Mouse (Mus musculus) liver, embryonic 12.5 days (tissue): Measurements from ENCODE around the gene H2-M10.2. TPM values are rescaled to one million over a fixed set of nuclear protein-coding genes. Genes with fewer than 3 reads are reported as not detected.
"Not testable (repeated sequence)": the region's sequence is repeated elsewhere in the genome, so short reads cannot be mapped to it uniquely, and the experiment has no call there.

Experiments
- ATAC-seq: fragments of 200-750 bp; cut with Nextera tagmentation; 2 replicates; pipeline ENCODE4 v1.8.0; 2017; ENCODE audit warnings: moderate number of reproducible peaks, mild to moderate bottlenecking, moderate library complexity
- H3K27ac ChIP-seq: fragments of 300-500 bp; sonication (generic); 2 replicates; pipeline ENCODE4 v1.5.1; 2016; ENCODE audit warnings: mild to moderate bottlenecking
- H3K27me3 ChIP-seq: fragments of 300-500 bp; sonication (generic); replicated peaks from 2 replicates; pipeline ENCODE4 v1.6.1; 2016; ENCODE audit warnings: mild to moderate bottlenecking, moderate library complexity
- H3K36me3 ChIP-seq: fragments of 300-500 bp; sonication (generic); 2 replicates; pipeline ENCODE4 v1.6.1; 2016; ENCODE audit warnings: mild to moderate bottlenecking, moderate library complexity
- H3K4me1 ChIP-seq: fragments of 300-500 bp; sonication (generic); 2 replicates; pipeline ENCODE4 v1.6.1; 2016
- H3K4me2 ChIP-seq: fragments of 300-500 bp; sonication (generic); 2 replicates; pipeline ENCODE4 v1.6.1; 2016; ENCODE audit warnings: mild to moderate bottlenecking, moderate library complexity
- H3K4me3 ChIP-seq: fragments of 300-500 bp; sonication (generic); 2 replicates; pipeline ENCODE4 v1.5.1; 2016; ENCODE audit warnings: mild to moderate bottlenecking, moderate library complexity
- H3K9ac ChIP-seq: fragments of 300-500 bp; sonication (generic); 2 replicates; pipeline ENCODE4 v1.6.1; 2016; ENCODE audit warnings: mild to moderate bottlenecking, moderate library complexity
- H3K9me3 ChIP-seq: fragments of 300-500 bp; sonication (generic); replicated peaks from 2 replicates; pipeline ENCODE4 v1.6.1; 2016; ENCODE audit warnings: mild to moderate bottlenecking, moderate library complexity
- WGBS: fragments of 180-500 bp; shearing (Covaris S2); methylation state at CpG from one replicate; pipeline ENCODE4 v1.1.7; 2016; ENCODE audit not compliant: insufficient replicate concordance; 5-methylcytosine and 5-hydroxymethylcytosine counted together
- polyA plus RNA-seq: library from polyadenylated mRNA; unstranded; fragments of >200 nt; fragmentation: Nextera tagmentation; extraction: Ambion mirVana; gene quantifications from 2 replicates; pipeline ENCODE4 v1.2.1, GENCODE M21; 2016

Gene H2-M10.2
- not detected in 2 replicates for polyA plus RNA-seq

- H3K9ac ChIP-seq, result no peak within 1 kb of the TSS
- 0 out of 2 replicates have a peak, but pooled peaks cover 4% of the 10 kb centered on the region for H3K9me3 ChIP-seq
- no peaks in the 10 kb centered on the region for H3K4me1 ChIP-seq
- no peak for ATAC-seq
- H3K4me3 ChIP-seq, result no peak within 1 kb of the TSS
- no peaks in the 10 kb centered on the region for H3K27me3 ChIP-seq
- peaks cover 11% of the 10 kb centered on the region for H3K36me3 ChIP-seq
- no peak within 1 kb of the TSS for H3K4me2 ChIP-seq
- no peak within 1 kb of the TSS for H3K27ac ChIP-seq
- 68% methylated on average over 2 of the region's 2 CpGs for WGBS
Observed at GRCm38 (mm10) chr17:36286390-36286789, at the start of gene H2-M10.2. Gene H2-M10.2 (minus strand): TSS chr17:36286490.

GRCm38 (mm10) chr17:36326055-36326454 is 39.8 kb upstream of the H2-M10.2 start, which contains the start of gene H2-M10.1:
Gene H2-M10.1 (minus strand): TSS chr17:36326155.
- no peak for ATAC-seq

GRCm38 (mm10) chr17:36315689-36316253 is 29.5 kb upstream of the H2-M10.2 start:
- 28% methylated on average over 5 of the region's 5 CpGs for WGBS
- Histone ChIP-seq H3K4me3 (peak overlapping the region; percentile 56), H3K36me3 (no peaks in the 10 kb centered on the region), H3K27ac (no peak overlapping the region), H3K4me1 (peaks cover 7% of the 10 kb centered on the region), H3K9ac (no peak overlapping the region), H3K9me3 (no peaks in the 10 kb centered on the region), H3K27me3 (no peaks in the 10 kb centered on the region; the same call in 1 of the 2 replicates), H3K4me2 (peak overlapping the region; percentile 75)
- no peak for ATAC-seq

More at GRCm38 (mm10) chr17:36326055-36326454, 39.8 kb upstream of the H2-M10.2 start, which contains the start of gene H2-M10.1:
- Histone ChIP-seq H3K9ac (no peak within 1 kb of the TSS), H3K27ac (no peak within 1 kb of the TSS), H3K4me3 (no peak within 1 kb of the TSS), H3K4me2 (no peak within 1 kb of the TSS), H3K36me3 (no peaks in the 10 kb centered on the region), H3K27me3 (0 out of 2 replicates have a peak, but pooled peaks cover 4% of the 10 kb centered on the region), H3K4me1 (no peaks in the 10 kb centered on the region), H3K9me3 (no peaks in the 10 kb centered on the region)
- 76% methylated on average over 4 of the region's 4 CpGs for WGBS

GRCm38 (mm10) chr17:36315041-36315688 is 28.9 kb upstream of the H2-M10.2 start:
- under 1% methylated on average over 19 of the region's 19 CpGs for WGBS
- Histone ChIP-seq H3K27ac (no peak overlapping the region), H3K4me2 (peak overlapping the region; percentile 75), H3K9ac (peak overlapping the region; percentile 54; the same call in 1 of the 2 replicates), H3K36me3 (no peaks in the 10 kb centered on the region), H3K9me3 (no peaks in the 10 kb centered on the region), H3K27me3 (no peaks in the 10 kb centered on the region; the same call in 1 of the 2 replicates), H3K4me3 (peak overlapping the region; percentile 56), H3K4me1 (peaks cover 7% of the 10 kb centered on the region)
- no peak; the same call in 1 of the 2 replicates for ATAC-seq

- H3K36me3 ChIP-seq, result no peaks in the 10 kb centered on the region
- peak overlapping the region; percentile 56 for H3K4me3 ChIP-seq
- H3K4me2 ChIP-seq, result peak overlapping the region; percentile 75
- no peaks in the 10 kb centered on the region; the same call in 1 of the 2 replicates for H3K27me3 ChIP-seq
- H3K4me1 ChIP-seq, result peaks cover 7% of the 10 kb centered on the region
- no peak overlapping the region for H3K27ac ChIP-seq
- H3K9ac ChIP-seq, result no peak overlapping the region
- no peak for ATAC-seq
- no peaks in the 10 kb centered on the region for H3K9me3 ChIP-seq
- 3% methylated on average over 9 of the region's 9 CpGs for WGBS
Observed at GRCm38 (mm10) chr17:36314511-36314910, 28.2 kb upstream of the H2-M10.2 start.

GRCm38 (mm10) chr17:36309293-36309692 is 23.0 kb upstream of the H2-M10.2 start:
- 34% methylated on average over 1 of the region's 1 CpGs for WGBS

GRCm38 (mm10) chr17:36308855-36309254 is 22.6 kb upstream of the H2-M10.2 start:
- not testable (repeated sequence) for H3K36me3 ChIP-seq, H3K4me2 ChIP-seq, H3K9ac ChIP-seq, H3K4me1 ChIP-seq, H3K27me3 ChIP-seq, H3K27ac ChIP-seq, H3K9me3 ChIP-seq, ATAC-seq, H3K4me3 ChIP-seq
- WGBS, result 4% methylated on average over 3 of the region's 3 CpGs

More at GRCm38 (mm10) chr17:36309293-36309692, 23.0 kb upstream of the H2-M10.2 start:
- H3K27ac ChIP-seq, result no peak overlapping the region
- no peak for ATAC-seq
- H3K4me1 ChIP-seq, result no peaks in the 10 kb centered on the region
- H3K36me3 ChIP-seq, result no peaks in the 10 kb centered on the region
- no peak overlapping the region for H3K4me2 ChIP-seq
- H3K9me3 ChIP-seq, result no peaks in the 10 kb centered on the region
- peaks cover 4% of the 10 kb centered on the region; the same call in 1 of the 2 replicates for H3K27me3 ChIP-seq
- no peak overlapping the region for H3K4me3 ChIP-seq
- H3K9ac ChIP-seq, result no peak overlapping the region

GRCm38 (mm10) chr17:36281521-36282245 is 4.6 kb downstream of the H2-M10.2 start:
- no peaks in the 10 kb centered on the region for H3K4me1 ChIP-seq
- H3K9me3 ChIP-seq, result 0 out of 2 replicates have a peak, but pooled peaks cover 4% of the 10 kb centered on the region
- H3K36me3 ChIP-seq, result peaks cover 51% of the 10 kb centered on the region
- no peak overlapping the region for H3K27ac ChIP-seq
- H3K4me2 ChIP-seq, result no peak overlapping the region
- H3K4me3 ChIP-seq, result no peak overlapping the region
- 78% methylated on average over 4 of the region's 4 CpGs for WGBS
- no peak overlapping the region for H3K9ac ChIP-seq
- H3K27me3 ChIP-seq, result no peaks in the 10 kb centered on the region
- no peak for ATAC-seq

- Histone ChIP-seq H3K27ac (no peak overlapping the region), H3K36me3 (peaks cover 66% of the 10 kb centered on the region), H3K4me1 (peaks cover 38% of the 10 kb centered on the region), H3K9me3 (no peaks in the 10 kb centered on the region), H3K27me3 (no peaks in the 10 kb centered on the region), H3K4me2 (no peak overlapping the region), H3K4me3 (no peak overlapping the region), H3K9ac (no peak overlapping the region)
- no peak for ATAC-seq
- WGBS, result 83% methylated on average over 4 of the region's 4 CpGs
Observed at GRCm38 (mm10) chr17:36274776-36275175, 11.5 kb downstream of the H2-M10.2 start.

GRCm38 (mm10) chr17:36273796-36274195 is 12.5 kb downstream of the H2-M10.2 start:
- H3K27ac ChIP-seq, result no peak overlapping the region
- peaks cover 40% of the 10 kb centered on the region for H3K4me1 ChIP-seq
- H3K27me3 ChIP-seq, result no peaks in the 10 kb centered on the region
- no peak overlapping the region for H3K9ac ChIP-seq
- no peak for ATAC-seq
- H3K4me3 ChIP-seq, result no peak overlapping the region
- peaks cover 58% of the 10 kb centered on the region for H3K36me3 ChIP-seq
- H3K9me3 ChIP-seq, result no peaks in the 10 kb centered on the region
- H3K4me2 ChIP-seq, result peak overlapping the region; percentile 12; the same call in 1 of the 2 replicates
- WGBS, result 81% methylated on average over 4 of the region's 4 CpGs

GRCm38 (mm10) chr17:36272643-36273366 is 13.5 kb downstream of the H2-M10.2 start:
- H3K4me3 ChIP-seq, result peak overlapping the region; percentile 82
- no peak overlapping the region for H3K27ac ChIP-seq
- 62% methylated on average over 9 of the region's 9 CpGs for WGBS
- no peak for ATAC-seq
- H3K4me1 ChIP-seq, result peaks cover 40% of the 10 kb centered on the region
- peak overlapping the region; percentile 86 for H3K9ac ChIP-seq
- H3K27me3 ChIP-seq, result no peaks in the 10 kb centered on the region
- H3K9me3 ChIP-seq, result no peaks in the 10 kb centered on the region
- H3K36me3 ChIP-seq, result peaks cover 57% of the 10 kb centered on the region
- peak overlapping the region; percentile 91 for H3K4me2 ChIP-seq
